Mouse (Mus musculus) cerebellum, adult 11-12 months (tissue): Measurements from ENCODE around the gene Gm28635.

Experiments
- DNase-seq: peaks from one replicate; pipeline ENCODE4 v3.0.0; 2022

Gene Gm28635

GRCm38 (mm10) chr2:84635611-84636010 lies 42.2 kb downstream of the Gm28635 start:
- DNase-seq, result peak; percentile 54

- no peak for DNase-seq
Observed at GRCm38 (mm10) chr2:84634934-84635482, 42.8 kb downstream of the Gm28635 start.

- DNase-seq, result no peak
Observed at GRCm38 (mm10) chr2:84634006-84634405, 43.8 kb downstream of the Gm28635 start.

- DNase-seq, result no peak
Observed at GRCm38 (mm10) chr2:84632999-84633398, 44.8 kb downstream of the Gm28635 start.

- no peak for DNase-seq
Observed at GRCm38 (mm10) chr2:84632001-84632400, 45.8 kb downstream of the Gm28635 start.

- no peak for DNase-seq
Observed at GRCm38 (mm10) chr2:84627036-84627435, 50.8 kb downstream of the Gm28635 start.

GRCm38 (mm10) chr2:84626366-84626975 lies 51.4 kb downstream of the Gm28635 start:
- DNase-seq, result no peak

- no peak for DNase-seq
Observed at GRCm38 (mm10) chr2:84624201-84624600, 53.6 kb downstream of the Gm28635 start.

- DNase-seq, result no peak
Observed at GRCm38 (mm10) chr2:84623428-84624119, 54.3 kb downstream of the Gm28635 start.

- DNase-seq, result no peak
Observed at GRCm38 (mm10) chr2:84622668-84623067, 55.2 kb downstream of the Gm28635 start.

GRCm38 (mm10) chr2:84619646-84620340 lies 58.0 kb downstream of the Gm28635 start:
- no peak for DNase-seq

- no peak for DNase-seq
Observed at GRCm38 (mm10) chr2:84618914-84619313, 58.9 kb downstream of the Gm28635 start.

GRCm38 (mm10) chr2:84617637-84618515 lies 60.0 kb downstream of the Gm28635 start:
- DNase-seq, result no peak

- no peak for DNase-seq
Observed at GRCm38 (mm10) chr2:84612764-84613163, 65.1 kb downstream of the Gm28635 start.

- DNase-seq, result no peak
Observed at GRCm38 (mm10) chr2:84607842-84608241, 70.0 kb downstream of the Gm28635 start.

- DNase-seq, result no peak
Observed at GRCm38 (mm10) chr2:84600977-84601376, 76.9 kb downstream of the Gm28635 start.

GRCm38 (mm10) chr2:84599270-84599888 lies 78.5 kb downstream of the Gm28635 start:
- no peak for DNase-seq

GRCm38 (mm10) chr2:84597123-84597522 lies 80.7 kb downstream of the Gm28635 start:
- DNase-seq, result no peak

- no peak for DNase-seq
Observed at GRCm38 (mm10) chr2:84592801-84593200, 85.0 kb downstream of the Gm28635 start.

- DNase-seq, result no peak
Observed at GRCm38 (mm10) chr2:84585700-84586099, 92.1 kb downstream of the Gm28635 start.

GRCm38 (mm10) chr2:84582286-84582685 lies 95.6 kb downstream of the Gm28635 start:
- no peak for DNase-seq

- DNase-seq, result no peak
Observed at GRCm38 (mm10) chr2:84581208-84581607, 96.6 kb downstream of the Gm28635 start.
